Mouse (Mus musculus): Measurements from ENCODE around the gene Ceacam16. TPM values are rescaled to one million over a fixed set of nuclear protein-coding genes. Genes with fewer than 3 reads are reported as not detected.

The Ceacam16 gene
- polyA plus RNA-seq, 1 experiment from 2014 or later = not detected

DNA sequence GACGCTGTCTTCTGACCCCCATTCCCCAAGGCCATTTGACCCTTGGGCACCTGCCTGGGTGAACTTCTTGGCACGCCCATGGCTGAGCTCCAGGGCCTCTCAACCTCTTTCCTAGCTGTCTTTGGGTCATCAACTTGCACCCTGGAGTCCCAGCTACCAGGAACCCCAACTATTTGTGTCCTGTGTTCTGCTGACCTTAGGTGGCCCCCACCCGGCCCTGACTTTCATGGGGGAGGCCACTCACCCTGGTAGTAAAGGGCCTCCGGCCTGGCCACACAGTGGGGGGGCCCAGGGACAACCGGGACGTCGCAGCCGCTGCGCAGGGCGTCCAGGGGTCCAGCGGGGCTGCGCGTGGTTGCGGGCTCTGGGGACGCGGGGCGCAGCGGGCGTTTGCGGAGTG, 38.9 kb downstream of the Ceacam16 start:
- Histone ChIP-seq H3K4me3 (peak overlapping the region; percentile 52), H3K9me3 (no peaks in the 10 kb centered on the region), H3K27me3 (peaks cover 8% of the 10 kb centered on the region), H3K27ac (no peak overlapping the region), H3K9ac (peak overlapping the region; percentile 53), H3K4me1 (peaks cover 50% of the 10 kb centered on the region), H3K36me3 (no peaks in the 10 kb centered on the region), H3K4me2 (peak overlapping the region; percentile 95)
- WGBS = 6% methylated on average over 20 of the region's 20 CpGs
- ATAC-seq (ENCODE audit: borderline replicate concordance, extremely low read depth, low FRiP score, low TSS enrichment) = no peak

DNA sequence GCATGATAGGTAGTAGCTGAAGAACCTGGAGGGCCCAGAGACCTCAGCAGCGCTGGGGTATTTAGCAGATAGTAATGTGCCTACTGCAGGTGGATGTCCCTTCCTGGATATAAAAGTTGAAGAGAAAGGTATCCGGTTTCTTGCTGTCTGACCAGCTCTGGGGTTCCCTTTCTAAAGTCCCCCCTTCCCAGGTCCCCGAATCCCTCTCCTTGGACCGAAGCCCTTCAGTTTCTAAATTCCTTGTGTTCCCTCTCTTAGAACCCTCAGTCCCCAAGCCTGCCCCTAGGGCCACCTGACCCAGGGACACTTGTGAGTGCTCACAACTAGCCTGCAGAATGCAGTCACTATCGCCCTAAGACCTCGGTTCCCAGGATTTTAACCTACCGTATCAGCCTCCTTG, 39.5 kb downstream of the Ceacam16 start:
- 77% methylated on average over 7 of the region's 7 CpGs for WGBS
- H3K27ac ChIP-seq = no peak overlapping the region
- no peak overlapping the region for H3K4me3 ChIP-seq
- no peaks in the 10 kb centered on the region for H3K36me3 ChIP-seq
- H3K9ac ChIP-seq = no peak overlapping the region
- no peaks in the 10 kb centered on the region for H3K9me3 ChIP-seq
- H3K4me1 ChIP-seq = peaks cover 52% of the 10 kb centered on the region
- H3K27me3 ChIP-seq = peaks cover 8% of the 10 kb centered on the region
- no peak for ATAC-seq (ENCODE audit: borderline replicate concordance, extremely low read depth, low FRiP score, low TSS enrichment)
- H3K4me2 ChIP-seq = peak overlapping the region; percentile 95

DNA sequence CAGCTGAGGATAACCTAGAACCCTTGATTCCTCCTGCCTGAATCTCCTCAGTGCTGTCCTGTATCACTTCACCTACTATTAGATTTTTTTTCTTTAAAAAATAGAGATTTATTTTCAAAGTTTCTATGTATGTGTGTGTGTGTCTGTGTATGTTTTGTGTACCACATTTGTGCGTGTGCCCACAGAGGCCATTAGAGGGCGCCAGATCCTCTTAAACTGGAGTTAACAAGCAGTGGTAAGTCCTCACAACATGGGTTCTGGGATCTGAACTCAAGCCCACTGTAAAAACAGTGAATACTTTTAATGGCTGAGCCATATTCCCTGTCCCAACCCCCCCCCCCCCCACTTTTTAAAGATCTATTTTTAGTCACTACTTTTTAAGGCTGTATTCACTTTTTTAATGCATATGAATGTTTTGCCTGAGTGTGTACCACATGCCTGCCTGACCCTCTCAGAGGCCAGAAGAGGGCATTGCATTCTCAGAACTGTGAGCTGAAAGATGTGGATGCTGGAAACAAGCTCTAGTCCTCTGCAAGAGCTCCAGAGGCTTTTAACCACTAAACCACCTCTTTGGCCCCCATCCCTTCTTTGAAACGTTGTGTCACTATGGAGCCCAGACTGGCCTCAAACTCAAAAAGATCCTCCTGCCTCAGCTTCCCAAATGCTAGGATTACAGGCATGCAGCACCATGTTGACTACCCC, 40.6 kb downstream of the Ceacam16 start:
- H3K9me3 ChIP-seq = no peaks in the 10 kb centered on the region
- ATAC-seq (ENCODE audit: borderline replicate concordance, extremely low read depth, low FRiP score, low TSS enrichment) = no peak
- no peak overlapping the region for H3K27ac ChIP-seq
- H3K9ac ChIP-seq = no peak overlapping the region
- WGBS = 73% methylated on average over 3 of the region's 3 CpGs
- peaks cover 8% of the 10 kb centered on the region for H3K27me3 ChIP-seq
- no peak overlapping the region for H3K4me3 ChIP-seq
- H3K4me1 ChIP-seq = peaks cover 62% of the 10 kb centered on the region
- no peaks in the 10 kb centered on the region for H3K36me3 ChIP-seq
- H3K4me2 ChIP-seq = no peak overlapping the region

DNA sequence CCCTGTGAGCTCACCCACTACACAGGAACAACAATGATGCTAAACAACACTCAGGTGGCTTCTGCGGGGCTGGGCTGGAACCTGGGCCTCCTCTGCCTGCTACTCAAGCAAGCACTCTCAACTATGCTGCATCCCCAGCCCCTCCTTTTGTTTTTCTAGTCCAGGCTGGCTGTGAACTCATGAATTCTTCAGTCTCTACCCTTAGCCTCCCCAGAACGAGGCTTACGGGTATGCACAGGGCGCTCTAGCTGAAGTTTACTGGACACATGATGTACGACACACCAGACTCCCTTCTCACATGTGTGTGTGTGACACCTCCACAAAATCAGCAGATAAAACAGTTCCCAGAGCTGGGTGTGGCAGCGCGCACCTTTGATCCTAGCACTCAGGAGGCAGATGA, 42.2 kb downstream of the Ceacam16 start:
- peaks cover 55% of the 10 kb centered on the region for H3K4me1 ChIP-seq
- no peaks in the 10 kb centered on the region for H3K36me3 ChIP-seq
- ATAC-seq (ENCODE audit: borderline replicate concordance, extremely low read depth, low FRiP score, low TSS enrichment) = no peak

DNA sequence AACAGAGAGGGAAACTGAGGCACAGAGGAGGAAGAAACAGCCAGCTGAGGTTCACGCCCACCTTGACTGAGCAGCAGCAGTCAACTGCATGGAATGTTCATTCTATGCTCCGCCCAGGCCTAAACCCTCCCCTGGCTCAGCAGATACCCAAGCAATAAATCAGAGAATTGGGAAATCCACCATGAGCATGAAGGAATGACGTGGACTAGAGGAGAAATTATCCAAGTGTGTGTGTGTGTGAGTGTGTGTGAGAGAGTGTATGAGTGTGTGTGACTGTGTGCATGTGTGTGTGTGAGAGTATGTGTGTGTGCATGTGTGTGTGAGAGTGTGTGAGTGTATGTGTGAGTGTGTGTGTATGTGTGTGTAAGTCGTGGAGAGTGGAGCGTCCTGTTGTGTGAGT, 42.7 kb downstream of the Ceacam16 start:
- 62% methylated on average over 5 of the region's 5 CpGs for WGBS
- Histone ChIP-seq H3K4me2 (no peak overlapping the region), H3K27me3 (peaks cover 8% of the 10 kb centered on the region), H3K9ac (no peak overlapping the region), H3K9me3 (no peaks in the 10 kb centered on the region), H3K4me3 (no peak overlapping the region), H3K27ac (peak overlapping the region; percentile 92; the same call in 1 of the 2 replicates), H3K4me1 (peaks cover 51% of the 10 kb centered on the region), H3K36me3 (no peaks in the 10 kb centered on the region)
- no peak for ATAC-seq (ENCODE audit: borderline replicate concordance, extremely low read depth, low FRiP score, low TSS enrichment)

More for the DNA sequence above, 42.2 kb downstream of the Ceacam16 start:
- peaks cover 8% of the 10 kb centered on the region for H3K27me3 ChIP-seq
- H3K9ac ChIP-seq = no peak overlapping the region
- no peak overlapping the region for H3K4me2 ChIP-seq
- H3K27ac ChIP-seq = no peak overlapping the region
- H3K4me3 ChIP-seq = no peak overlapping the region
- H3K9me3 ChIP-seq = no peaks in the 10 kb centered on the region
- WGBS = 78% methylated on average over 7 of the region's 7 CpGs

DNA sequence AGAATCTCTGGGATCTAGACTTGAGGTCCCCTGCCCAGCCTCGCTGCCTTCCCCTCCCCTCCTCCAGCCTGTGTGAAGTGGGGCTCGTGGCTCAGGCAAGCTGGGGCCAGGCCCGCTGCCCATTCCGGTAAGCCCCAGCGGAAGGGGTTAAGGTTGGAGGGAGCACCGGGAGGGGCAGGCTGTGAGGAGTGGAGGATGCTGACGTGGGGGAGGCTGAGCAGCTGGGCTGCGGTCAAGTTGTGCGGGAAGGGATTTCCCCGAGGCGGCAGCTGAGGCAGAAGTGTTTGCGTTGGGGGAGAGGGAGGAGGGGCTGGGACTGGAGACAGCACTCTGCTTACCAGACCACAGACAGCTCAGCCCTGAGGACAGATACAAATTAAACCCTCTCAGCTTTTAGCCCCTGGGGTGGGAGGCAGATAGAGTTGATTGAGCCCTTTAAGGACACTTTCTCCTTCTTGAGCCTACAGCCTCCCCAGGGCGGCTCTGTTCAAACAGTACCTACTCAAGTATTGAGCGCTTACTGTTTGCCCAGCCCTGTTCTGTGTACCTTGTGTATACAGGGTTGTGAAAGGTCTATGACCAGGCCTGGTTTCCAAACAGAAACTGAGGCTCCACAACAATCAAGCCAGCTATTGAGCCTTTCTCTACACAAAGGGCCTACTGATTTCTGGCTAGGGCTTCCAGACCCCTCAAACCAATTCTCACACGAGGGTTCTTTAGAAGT, 43.6 kb downstream of the Ceacam16 start:
- H3K36me3 ChIP-seq = no peaks in the 10 kb centered on the region
- peaks cover 44% of the 10 kb centered on the region for H3K4me1 ChIP-seq
- peak; percentile 75 for ATAC-seq (ENCODE audit: borderline replicate concordance, extremely low read depth, low FRiP score, low TSS enrichment)
- peaks cover 8% of the 10 kb centered on the region for H3K27me3 ChIP-seq
- H3K27ac ChIP-seq = peak overlapping the region; percentile 92
- peak overlapping the region; percentile 45 for H3K4me3 ChIP-seq
- WGBS = 6% methylated on average over 15 of the region's 15 CpGs
- peak overlapping the region; percentile 80 for H3K4me2 ChIP-seq
- no peaks in the 10 kb centered on the region for H3K9me3 ChIP-seq
- H3K9ac ChIP-seq = peak overlapping the region; percentile 47

DNA sequence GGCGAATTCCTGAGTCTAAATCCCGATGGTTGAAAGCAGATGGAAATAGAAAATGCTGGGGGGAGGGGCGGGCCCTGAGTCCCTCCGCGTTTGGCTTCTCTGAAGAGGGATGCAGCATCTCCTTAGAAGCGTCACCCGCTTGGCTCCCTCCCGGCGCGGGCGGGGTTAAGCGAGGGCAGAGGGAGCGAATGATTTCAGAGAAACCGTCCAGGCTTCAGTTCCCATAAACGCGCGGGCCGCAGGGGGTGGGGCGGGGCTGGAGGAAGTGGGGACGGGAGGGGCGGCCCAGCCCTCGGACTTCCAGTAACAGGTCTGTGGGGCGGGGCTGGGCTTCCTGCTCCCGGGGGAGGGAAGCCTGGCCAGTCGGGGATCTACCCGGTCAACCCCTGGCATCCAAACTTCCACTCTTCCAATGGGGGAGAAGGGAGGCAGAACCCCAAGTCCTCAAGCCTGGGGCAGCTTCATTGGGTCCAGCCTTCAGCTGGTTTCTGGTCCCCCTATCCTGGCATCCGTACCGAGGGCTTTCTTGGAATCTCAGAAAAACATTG, 44.8 kb downstream of the Ceacam16 start:
- WGBS = 0% methylated on average over 24 of the region's 28 CpGs
- Histone ChIP-seq H3K27ac (peak overlapping the region; percentile 92), H3K4me2 (peak overlapping the region; percentile 80), H3K4me3 (peak overlapping the region; percentile 45), H3K36me3 (no peaks in the 10 kb centered on the region), H3K9me3 (no peaks in the 10 kb centered on the region), H3K27me3 (peaks cover 9% of the 10 kb centered on the region), H3K9ac (peak overlapping the region; percentile 47), H3K4me1 (peaks cover 40% of the 10 kb centered on the region)
- ATAC-seq (ENCODE audit: borderline replicate concordance, extremely low read depth, low FRiP score, low TSS enrichment) = peak; percentile 74

DNA sequence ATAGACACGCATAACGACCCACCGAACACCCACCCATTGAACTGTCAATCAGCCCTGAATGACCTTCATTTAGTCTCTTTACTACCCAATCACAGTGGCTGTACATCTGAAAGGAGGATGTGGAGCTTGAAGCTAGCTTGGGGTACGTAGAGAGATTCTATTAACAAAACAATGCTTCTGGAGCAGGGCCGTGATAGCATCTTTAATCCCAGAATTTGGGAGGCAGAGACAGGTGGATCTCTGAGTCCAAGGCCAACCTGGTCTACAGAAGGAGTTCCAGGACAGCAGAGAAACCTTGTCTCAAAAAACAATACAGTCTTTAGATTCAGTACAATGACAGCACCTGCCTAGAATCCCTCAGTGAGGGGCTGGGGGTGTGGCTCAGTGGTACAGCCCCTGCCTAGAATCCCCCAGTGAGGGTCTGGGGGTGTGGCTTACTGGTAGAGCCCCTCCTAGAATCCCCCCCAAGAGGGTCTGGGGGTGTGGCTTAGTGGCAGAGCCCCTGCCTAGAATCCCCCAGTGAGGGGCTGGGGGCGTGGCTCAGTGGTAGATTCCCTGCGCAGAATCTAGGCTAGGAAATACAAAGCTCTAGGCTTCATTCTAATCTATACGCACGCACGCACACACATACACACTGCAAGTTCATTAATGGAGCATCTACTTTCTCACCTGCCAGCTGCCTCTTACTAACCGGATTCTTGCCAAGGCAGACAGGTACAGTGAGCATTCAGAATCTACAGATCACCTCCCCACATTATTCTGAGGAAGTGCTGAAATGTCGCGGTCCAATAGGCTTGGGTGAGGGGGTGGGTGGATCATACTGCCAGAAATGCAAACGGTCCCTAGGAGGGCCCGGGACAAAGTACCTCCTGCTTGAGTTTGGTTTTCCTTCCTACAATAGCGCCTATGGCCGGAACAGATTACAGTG, 45.5 kb downstream of the Ceacam16 start:
- Histone ChIP-seq H3K4me1 (peaks cover 46% of the 10 kb centered on the region), H3K27me3 (peaks cover 17% of the 10 kb centered on the region), H3K9ac (peak overlapping the region; percentile 47), H3K27ac (peak overlapping the region; percentile 92), H3K36me3 (no peaks in the 10 kb centered on the region), H3K9me3 (no peaks in the 10 kb centered on the region), H3K4me2 (peak overlapping the region; percentile 80), H3K4me3 (peak overlapping the region; percentile 45)
- ATAC-seq (ENCODE audit: borderline replicate concordance, extremely low read depth, low FRiP score, low TSS enrichment) = no peak
- WGBS = 30% methylated on average over 17 of the region's 17 CpGs

DNA sequence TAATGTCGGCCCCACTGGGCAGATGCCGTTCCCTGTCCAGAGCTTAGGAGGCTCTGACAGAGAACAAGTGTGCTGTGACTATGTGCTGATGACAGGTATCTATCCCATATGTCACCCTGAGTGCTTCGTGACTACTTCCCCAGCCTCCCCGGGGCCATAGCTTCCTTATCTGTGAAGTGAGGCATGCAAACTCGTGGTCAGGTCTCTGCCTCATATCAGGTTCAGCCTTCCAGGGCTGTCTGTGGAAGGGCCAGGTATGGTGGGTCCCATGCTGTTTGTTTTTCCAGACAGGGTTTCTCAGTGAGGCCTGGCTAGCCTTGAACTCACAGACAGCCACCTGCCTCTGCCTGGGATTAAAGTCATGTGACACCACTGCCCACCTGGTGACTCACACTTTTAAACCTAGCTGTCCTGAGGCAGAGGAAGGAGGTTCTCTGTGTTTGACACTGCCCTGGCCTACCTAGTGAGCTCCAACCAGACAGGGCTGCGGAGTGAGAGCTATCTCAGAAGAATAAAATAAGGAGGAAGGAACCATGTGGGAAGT, 47.4 kb downstream of the Ceacam16 start:
- WGBS = 67% methylated on average over 6 of the region's 6 CpGs
- Histone ChIP-seq H3K36me3 (no peaks in the 10 kb centered on the region), H3K9ac (no peak overlapping the region), H3K9me3 (no peaks in the 10 kb centered on the region), H3K27me3 (peaks cover 35% of the 10 kb centered on the region), H3K4me1 (peaks cover 41% of the 10 kb centered on the region), H3K4me3 (no peak overlapping the region), H3K4me2 (no peak overlapping the region), H3K27ac (no peak overlapping the region)
- ATAC-seq (ENCODE audit: borderline replicate concordance, extremely low read depth, low FRiP score, low TSS enrichment) = no peak

DNA sequence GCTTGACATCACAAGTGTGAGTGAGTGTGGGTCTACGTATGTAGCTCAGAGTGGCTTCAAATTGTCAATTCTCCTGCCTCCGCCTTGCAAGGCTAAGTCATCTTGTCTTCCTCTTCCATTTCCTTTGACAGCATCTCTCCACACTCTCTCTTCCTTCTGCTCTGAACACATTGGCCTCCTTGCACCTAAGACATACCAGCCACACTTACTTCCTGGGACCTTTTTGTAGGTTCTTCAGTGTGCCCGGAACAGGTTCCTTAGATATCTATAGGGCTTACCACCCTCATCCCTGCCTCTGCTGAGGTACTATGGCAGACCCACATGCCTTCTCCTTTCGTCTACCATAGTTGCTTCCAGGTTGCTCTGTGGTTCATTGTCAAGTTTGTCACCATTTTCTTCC, 47.9 kb downstream of the Ceacam16 start:
- Histone ChIP-seq H3K27me3 (peaks cover 36% of the 10 kb centered on the region), H3K4me2 (no peak overlapping the region), H3K36me3 (no peaks in the 10 kb centered on the region), H3K9me3 (no peaks in the 10 kb centered on the region), H3K27ac (no peak overlapping the region), H3K4me1 (peaks cover 36% of the 10 kb centered on the region), H3K4me3 (no peak overlapping the region), H3K9ac (no peak overlapping the region)
- 75% methylated on average over 4 of the region's 4 CpGs for WGBS
- no peak for ATAC-seq (ENCODE audit: borderline replicate concordance, extremely low read depth, low FRiP score, low TSS enrichment)

DNA sequence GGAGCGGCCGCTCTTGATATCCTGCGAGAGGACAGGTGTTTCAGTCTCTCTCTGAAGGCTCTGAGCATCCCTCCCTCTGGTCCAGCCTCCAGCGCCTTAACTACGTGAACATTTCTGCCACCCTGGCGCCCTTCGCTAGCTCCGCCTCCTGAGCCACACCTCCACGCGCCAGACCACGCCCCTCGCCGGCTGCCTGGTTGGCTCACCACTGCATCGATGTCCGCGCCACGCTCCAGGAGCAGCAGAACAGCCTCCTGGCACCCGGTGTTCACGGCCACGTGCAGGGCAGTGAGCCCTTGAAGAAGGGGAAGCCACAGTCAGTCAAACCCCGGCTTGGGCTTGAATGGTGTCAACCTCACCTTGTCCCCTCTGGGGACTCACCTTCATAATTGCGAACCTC, 50.0 kb downstream of the Ceacam16 start:
- Histone ChIP-seq H3K4me1 (peaks cover 16% of the 10 kb centered on the region), H3K9me3 (no peaks in the 10 kb centered on the region), H3K9ac (no peak overlapping the region), H3K4me2 (peak overlapping the region; percentile 46), H3K4me3 (0 out of 2 replicates have a peak overlapping the region, but pooled peaks have one; percentile 8), H3K36me3 (no peaks in the 10 kb centered on the region), H3K27me3 (peaks cover 36% of the 10 kb centered on the region), H3K27ac (no peak overlapping the region)
- 7% methylated on average over 22 of the region's 22 CpGs for WGBS
- ATAC-seq (ENCODE audit: borderline replicate concordance, extremely low read depth, low FRiP score, low TSS enrichment) = peak; percentile 32; the same call in 1 of the 2 replicates
